Mouse (Mus musculus) stomach, postnatal 0 days (tissue): ENCODE measurements around the gene Lrch4.

Source experiments
- CTCF ChIP-seq: IDR thresholded peaks from 2 replicates; pipeline ENCODE4 v1.5.1; 2016; ENCODE audit warnings: antibody characterized with exemption, low read depth, mild to moderate bottlenecking, moderate library complexity
- EP300 ChIP-seq: optimal IDR thresholded peaks from 2 replicates; pipeline ENCODE3; 2016; ENCODE audit warnings: antibody characterized with exemption

GRCm38 (mm10) chr5:137645652-137646091 is 16.8 kb downstream of the Lrch4 start, which contains the start of gene Irs3:
- TF ChIP-seq CTCF (no peak), EP300 (no peak)
